Mouse (Mus musculus) gastrocnemius, adult 8-10 months (tissue): ENCODE results near the gene Nmnat2. TPM values are rescaled to one million over a fixed set of nuclear protein-coding genes. Genes with fewer than 3 reads are reported as not detected.

Experiments used
- DNase-seq, 2 experiments: peaks; one replicate each; pipeline ENCODE4 v3.0.0; 2022; ENCODE audit warnings: low spot score in 2 of 2
- total RNA-seq, 4 experiments: library from RNA; stranded (reverse); gene quantifications; 2 replicates each; pipeline ENCODE4 v1.2.4; 2022

Gene Nmnat2
- total RNA-seq, 4 experiments from 2014 or later: 0.10 to 0.58 (median 0.16) TPM

DNA sequence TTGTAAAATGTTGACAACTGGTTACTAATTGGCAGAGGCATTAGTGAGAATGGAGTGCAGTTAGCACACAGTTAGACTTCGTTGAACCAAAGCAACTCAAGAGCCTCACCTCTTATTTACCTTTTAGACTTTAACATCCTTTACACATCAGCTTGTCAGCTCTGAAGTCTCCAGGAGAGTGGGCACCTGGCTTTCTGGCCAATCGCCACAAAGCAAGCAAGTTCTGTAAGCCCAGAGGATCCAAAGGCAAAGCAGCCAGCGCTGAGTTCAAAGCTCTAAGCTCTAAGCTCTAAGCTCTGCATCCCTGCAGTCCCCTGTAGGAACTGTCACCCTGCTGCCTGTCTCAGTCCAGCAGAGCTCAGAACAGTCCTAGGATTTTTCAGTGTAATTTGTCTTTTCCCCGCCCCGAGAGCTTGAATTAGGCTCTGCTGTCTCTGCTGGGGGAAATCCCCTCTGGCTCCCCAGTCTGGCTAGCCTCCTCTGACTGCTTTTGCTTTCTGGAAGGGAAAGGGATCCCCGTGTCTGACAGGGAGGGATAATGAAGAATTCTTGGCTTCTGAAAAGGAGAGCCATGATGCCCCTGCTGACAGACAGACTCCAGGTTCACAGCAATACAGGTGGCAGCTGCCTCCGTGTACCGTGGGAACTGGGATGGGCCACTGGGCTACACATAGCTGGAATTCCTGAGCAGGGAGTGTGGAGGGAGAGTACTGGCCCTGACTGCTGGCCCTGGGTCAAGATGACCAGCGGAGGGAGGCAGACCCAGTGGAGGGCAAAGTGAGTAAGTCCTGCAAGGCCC is 136.8 kb downstream of the Nmnat2 start:
- DNase-seq: peak in 1 of 2 experiments; percentile 40

- DNase-seq: peak; percentile 83 to 85
Observed at GRCm38 (mm10) chr1:153092237-153092975, 137.6 kb downstream of the Nmnat2 start.

DNA sequence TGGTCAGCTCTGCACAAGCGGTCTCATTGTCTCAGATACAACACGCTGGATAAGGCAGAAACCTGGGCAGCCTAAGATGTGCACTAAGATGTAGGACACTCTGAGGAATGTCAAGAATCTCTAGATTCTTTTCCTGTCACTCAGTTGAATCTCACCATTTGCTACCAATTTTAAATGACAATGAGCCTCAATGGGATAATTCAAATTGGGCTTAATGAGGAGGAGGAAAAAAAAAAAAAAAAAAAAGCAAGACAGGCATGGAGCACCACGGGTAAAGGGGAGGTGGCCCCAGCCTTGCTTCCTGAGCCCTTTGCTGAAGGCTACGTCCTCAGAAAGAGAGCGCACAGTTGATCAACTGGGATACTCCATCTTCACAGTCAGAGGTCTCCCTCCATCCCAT is 138.4 kb downstream of the Nmnat2 start:
- DNase-seq: no peak

GRCm38 (mm10) chr1:153093581-153093980 is 138.8 kb downstream of the Nmnat2 start:
- no peak for DNase-seq

DNA sequence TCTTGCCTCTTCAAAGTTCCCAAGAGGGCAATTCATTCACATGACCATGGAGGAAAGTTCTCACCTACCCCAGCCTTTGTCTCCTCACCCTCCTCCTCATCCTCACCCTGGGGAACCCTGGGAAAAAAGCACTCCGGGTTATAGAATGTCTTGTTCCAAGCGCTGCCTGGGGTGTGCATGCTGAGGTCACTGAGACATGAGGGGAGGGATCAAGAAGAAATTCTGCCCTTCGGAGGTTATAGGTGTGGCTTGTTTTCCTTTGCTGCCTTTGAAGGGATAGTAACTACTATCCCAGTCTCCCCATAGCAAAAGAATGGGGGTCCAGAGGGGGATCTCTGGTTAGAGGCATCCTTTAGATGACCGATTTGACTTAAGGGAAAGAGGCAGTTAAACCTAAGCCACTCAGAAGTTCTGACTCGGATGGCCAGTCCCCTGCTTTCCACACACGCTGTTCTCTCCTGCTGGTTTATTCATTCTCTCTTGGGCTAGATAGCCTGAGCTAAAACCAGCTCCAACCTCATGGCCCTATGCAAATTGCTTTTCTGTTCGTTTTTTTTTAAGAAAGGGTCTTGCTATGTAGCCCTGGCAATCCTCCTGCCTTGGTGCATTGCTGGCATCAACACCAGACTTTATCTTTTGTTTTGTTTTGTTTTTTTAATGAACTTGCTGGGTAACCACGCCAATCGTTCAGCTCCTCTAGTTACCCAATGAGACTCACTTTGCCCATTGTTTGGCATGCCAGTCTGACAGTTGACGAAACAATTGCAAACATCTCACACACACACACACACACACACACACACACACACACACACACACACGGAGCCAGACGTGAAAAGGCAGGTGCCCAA is 139.7 kb downstream of the Nmnat2 start:
- no peak for DNase-seq

- DNase-seq: no peak
Observed at GRCm38 (mm10) chr1:153095328-153095727, 140.5 kb downstream of the Nmnat2 start.

DNA sequence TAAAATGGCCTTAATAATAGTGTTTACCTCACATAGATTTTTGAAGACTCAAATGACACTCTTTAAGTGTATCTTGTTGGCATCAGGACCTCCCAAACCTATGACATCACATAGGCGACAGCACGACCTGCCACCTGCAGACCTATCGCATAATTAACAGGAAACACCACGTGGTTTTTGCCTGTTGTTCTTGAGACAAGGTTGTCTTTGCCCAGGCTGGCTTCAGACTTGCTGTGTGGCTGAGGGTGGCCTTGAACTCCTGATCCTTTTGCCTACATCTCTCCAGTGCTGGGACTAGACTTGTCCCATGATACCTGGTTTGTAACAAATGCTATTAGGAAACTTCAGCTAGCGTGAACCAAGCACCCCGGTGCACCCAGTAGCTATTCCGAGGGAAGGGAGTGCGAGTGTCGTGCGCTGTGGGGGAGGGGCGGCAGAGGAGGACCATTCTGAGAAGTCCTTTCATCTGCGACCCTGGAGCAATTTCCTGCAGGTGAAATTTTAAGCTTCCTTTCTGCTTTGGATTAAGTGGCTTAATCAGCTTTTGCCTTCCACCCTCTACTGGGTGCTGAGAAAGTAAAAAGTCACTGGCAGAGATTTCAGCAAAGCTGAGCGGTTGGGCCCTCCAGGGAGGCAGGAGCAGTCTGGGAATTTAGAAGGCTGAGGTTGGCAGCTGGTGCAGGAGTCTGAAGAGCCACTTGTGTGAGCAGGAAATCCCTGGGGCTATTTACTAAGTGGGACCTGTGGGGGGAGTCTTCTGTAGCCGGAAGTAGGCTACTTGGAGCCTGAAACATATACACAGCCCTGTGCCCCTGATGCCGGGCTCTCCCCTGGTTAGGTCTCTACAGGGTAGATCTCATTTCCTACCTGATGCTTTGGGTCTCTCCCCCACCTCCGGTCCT is 141.3 kb downstream of the Nmnat2 start:
- DNase-seq: no peak

DNA sequence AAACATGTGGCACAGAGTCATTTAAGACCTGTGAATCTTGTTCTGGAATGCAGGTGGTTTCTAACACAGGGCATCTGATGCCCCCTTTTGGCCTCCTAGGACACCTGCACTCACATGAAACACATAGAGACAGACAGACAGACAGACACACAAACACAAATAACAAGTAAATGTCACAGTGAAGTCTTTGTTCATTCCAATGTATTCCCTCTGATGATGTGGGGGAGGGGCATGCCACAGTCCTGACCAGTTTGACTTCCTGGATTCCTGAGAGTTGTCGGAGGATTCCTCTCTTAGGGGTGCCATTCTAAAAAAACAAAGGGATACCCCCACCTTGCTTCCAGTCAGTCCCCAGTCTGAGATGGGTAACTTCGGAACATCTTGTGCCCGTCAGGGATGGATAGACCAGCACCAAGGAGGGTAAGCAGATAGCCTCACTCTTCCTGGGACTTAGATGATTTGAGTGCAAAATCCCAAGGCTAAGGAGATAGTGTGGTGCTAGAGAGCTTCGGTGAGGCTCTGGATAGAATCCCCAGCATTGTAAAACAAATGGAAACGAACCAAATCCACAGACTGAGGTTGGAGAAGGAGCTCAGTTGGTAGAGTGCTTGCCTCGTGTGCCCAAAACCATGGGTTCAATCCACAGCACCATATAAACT is 142.4 kb downstream of the Nmnat2 start:
- DNase-seq: no peak

DNA sequence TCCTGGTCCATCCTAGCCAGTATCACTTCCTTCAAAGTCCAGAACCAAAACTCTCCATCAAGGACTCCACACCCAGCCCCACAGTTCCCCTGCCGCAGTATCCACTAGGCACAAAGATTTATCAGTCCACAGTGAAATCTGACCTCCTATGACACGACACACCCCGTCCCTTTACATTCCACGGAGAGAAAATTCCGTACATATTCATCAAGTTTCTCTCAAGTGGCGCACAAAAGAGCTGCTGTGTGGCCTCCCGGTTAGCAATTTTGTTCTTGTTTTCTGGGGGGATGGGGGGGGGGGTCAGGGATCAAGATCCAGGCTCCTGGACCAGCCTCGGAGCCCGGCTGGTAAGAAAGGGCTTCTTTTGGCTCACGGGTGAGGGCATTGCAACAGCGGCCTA is 143.8 kb downstream of the Nmnat2 start:
- DNase-seq: no peak

- DNase-seq: no peak
Observed at GRCm38 (mm10) chr1:153100912-153101311, 146.1 kb downstream of the Nmnat2 start.

DNA sequence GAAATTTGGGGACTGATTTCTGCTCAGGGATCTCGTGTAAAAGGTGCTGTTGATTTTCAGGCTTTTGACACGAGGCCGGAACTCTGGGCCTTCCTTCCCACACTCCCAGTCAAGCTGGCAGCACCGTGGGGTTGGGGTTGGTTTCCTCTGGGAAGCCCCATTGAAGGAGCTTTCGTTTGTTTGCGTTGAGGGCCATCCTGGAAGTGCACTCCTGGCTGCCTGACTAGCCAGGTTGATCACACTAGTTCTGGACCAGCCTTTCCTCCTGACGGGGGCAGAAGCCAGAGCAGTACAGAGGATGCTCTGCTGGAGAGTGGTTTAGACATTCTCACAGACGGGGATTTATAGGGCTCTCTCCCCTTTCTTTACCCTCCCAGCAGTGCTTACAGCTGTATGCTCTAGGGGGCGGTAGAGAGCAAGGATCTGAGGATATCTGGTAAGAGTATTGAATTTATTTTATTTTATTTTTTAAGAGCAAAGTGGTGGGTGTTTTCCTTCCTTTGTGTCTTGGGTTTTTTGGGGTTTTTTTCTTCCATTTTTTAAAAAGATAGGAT is 146.6 kb downstream of the Nmnat2 start:
- no peak for DNase-seq

DNA sequence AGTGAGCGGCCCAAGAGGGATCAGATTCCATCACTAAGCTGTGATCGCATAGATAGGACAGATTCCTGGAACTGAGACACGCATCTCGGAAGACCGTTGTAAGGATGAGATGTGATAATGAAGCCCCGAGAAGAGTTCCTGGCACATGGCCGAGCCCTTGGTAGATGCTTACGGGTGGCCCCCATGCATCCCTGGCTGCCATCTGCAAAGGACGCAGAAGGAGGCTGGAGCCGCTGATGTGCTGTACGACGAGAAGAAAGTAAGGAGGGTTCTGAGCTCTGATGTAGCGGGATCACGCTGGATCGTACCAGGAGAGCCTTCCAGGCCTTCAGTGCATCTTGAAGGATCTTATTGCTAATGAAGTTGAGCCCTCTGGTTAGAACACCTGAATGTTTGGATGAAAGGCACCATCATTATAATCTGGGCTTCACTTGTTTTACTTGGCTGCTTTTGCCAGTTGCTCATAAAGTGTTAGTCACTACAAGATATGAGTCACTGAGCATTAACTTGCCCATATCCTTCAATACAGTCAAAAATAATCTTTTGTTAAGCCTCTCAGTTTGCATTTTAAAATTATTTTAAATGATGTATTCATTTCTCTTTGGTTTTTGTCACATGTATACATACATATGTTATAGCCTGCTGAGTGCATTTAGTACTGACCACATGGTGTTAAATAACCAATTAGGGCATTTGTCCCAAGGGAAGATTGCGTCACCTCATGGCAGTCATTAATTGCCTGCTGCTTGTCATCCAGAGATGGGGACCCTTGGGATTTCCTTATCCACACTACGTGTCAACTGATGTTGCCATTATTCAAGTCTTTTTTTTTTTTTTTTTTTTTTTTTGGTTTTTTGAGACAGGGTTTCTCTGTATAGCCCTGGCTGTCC is 147.7 kb downstream of the Nmnat2 start:
- no peak for DNase-seq

DNA sequence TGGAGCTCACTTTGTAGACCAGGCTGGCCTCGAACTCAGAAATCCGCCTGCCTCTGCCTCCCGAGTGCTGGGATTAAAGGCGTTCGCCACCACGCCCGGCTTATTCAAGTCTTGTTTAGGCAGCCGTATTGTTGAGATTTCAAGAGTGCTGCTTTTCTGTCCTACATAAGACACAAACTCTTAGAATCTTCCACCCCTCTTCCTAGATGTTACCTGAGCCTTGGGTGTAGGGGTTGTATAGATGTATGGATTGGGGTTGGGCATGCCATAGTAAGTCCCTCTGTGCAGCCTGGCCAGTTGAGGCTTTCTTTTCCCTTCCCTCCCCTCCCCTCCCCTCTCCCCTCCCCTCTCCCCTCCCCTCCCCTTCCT is 148.4 kb downstream of the Nmnat2 start:
- DNase-seq: no peak

- DNase-seq: no peak
Observed at GRCm38 (mm10) chr1:153104804-153105203, 150.0 kb downstream of the Nmnat2 start.

DNA sequence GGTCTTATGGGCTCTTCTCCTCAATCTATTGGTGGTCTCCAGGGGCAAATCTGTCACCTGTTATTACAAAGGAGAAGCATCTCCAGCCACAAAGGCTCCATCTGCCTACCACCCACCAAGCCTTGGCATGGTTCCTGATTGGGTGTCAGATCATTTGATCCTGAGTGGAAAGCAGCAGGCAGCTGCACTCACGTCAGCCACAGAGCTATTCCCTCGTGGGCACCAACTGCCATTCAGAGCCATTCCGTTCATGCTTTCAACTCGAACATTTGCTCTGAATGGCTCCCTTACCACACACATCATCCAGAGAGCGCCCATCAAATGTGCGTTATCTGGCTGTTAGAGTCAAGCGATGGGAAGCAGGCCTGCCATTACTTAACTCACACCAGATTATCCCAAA is 153.1 kb downstream of the Nmnat2 start:
- DNase-seq: no peak

DNA sequence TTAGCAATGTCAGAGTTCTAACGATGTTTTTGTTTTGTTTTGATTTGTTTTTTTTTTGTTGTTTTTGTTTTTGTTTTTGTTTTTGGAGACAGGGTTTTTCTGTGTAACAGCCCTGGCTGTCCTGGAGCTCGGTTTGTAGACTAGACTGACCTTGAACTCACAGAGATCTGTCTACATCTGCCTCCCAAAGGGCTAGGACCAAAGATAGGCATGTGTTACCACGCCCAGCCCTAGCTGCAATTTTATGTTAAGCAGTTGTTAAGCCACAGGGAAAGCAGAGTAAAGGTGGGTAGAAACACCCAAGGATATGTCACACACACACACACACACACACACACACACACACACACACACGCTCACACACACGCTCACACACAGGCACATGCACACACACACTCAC is 154.6 kb downstream of the Nmnat2 start:
- DNase-seq: no peak

- DNase-seq: no peak
Observed at GRCm38 (mm10) chr1:153109836-153110235, 155.0 kb downstream of the Nmnat2 start.

DNA sequence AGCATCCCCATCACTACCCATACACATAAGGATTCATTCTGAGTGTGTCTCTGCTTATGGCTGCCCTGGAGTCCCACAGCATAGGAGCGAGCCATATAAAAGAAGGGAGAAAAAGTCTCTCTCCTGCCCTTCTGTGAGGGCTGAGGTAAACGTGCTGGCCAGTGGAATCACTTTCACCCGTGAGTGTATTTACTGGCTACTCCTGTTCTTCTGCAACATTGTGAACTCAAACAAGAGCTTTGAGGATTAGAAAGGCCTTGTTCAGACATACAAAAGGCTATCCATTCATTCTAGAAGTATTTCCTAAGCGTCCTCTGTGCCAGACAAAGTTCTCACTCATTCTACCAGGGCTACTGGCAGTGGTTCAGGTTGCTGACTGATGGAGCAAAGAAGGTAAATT is 156.8 kb downstream of the Nmnat2 start:
- DNase-seq: no peak

DNA sequence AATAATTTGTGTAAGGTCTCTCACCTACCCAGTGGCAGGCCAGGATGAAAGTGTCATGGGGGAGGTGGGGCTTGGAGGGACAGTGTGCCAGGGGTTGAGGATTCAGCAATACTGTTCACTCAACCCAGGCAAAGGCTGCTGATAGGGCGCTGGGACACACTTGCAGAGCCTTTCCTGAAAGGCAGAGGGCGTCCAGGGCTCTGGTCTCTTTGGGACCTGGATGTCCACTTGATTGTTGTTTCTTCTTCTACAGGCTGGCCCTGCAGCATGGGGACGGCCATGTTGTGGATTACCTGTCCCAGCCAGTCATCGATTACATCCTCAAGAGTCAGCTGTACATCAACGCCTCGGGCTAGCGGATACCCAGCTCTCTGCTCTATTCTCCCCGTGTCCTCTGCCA is 160.5 kb downstream of the Nmnat2 start:
- no peak for DNase-seq
